Mouse (Mus musculus) MEL-GATA-1-ER (cell line): ENCODE data around the gene Ripply3.
A peak's percentile ranks its signal among the peaks of the same experiment; 100 is the strongest.

Experiments used
- DNase-seq: peaks from one replicate; pipeline ENCODE4 v3.0.0-alpha.2; 2012; ENCODE audit warnings: low read depth; ENCODE audit errors: extremely low read depth

Gene Ripply3

DNA sequence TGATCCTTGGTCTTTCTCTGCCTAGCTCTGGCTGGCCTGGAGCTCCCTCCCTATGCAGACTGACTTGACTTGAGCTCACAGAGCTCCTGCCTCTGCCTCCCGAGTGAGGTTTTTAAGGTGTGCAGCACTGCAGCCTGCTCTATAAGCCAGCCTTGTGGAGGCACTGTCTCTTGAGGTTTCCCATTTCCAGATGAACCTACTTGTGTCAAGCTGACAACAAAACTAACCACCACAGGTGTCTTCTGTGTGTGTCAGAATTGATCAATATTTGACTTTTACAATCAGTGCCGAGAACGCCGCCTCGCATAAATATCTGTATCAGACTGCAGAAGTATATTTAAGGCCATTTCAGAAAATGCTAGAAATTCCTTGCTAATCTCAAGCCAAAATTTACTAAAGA is 13.6 kb upstream of the Ripply3 start:
- no peak for DNase-seq

DNA sequence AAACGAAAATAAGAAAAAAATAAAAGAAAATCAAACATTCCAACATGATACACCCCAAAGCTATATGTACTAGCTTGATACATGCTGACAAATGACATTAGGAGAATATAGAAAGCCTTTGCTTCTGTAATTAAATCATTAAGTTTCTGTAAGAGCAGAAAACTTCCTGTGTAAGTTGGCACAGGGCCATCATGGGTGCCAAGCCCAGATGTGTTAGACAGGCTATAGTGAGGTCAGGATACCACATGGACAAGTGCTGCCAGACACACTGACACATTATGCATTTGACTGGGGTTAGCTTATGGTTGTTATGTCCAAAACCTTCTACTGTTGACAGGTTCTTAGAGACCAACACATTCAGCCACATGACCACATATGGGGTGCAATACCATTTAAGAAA is 13.0 kb upstream of the Ripply3 start:
- no peak for DNase-seq

DNA sequence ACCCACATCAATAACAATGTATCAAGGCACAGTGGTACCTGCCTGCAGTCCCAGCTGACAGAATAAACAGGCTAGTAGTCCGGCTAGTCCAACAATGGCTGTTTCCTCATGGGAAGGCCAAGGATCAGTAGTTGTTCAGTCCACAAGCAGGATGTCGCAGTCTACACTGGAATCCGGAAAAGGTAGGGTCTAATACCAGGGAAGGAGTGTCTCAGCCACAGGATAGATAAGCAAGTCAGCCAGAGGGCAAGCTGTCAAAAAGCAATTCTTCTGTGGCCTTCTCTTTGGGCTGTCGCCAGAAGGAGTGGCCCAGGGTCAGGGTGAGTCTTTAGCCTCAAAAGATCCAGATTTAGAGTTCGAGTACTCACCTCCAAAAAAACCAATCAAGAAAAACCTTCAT is 10.5 kb upstream of the Ripply3 start:
- no peak for DNase-seq

DNA sequence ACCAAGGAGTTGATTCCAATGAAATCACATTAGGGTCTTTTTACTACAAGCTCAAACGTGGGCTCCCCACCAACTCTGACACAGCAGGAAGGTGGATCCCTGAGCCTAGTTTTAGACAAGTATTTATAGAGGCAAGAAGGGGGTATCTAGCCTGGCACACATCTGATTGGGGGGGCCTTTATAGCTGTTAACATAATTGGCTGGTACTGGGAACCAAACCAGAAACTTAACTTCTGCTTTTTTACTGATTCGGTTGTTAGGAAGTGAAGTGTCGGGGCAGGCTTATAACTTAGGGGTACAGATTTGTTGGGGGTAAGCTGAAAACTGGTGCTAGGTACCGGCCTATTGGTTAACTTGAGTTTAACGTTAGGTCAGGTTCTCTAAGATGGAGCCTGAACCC is 8.0 kb upstream of the Ripply3 start:
- DNase-seq, result no peak

DNA sequence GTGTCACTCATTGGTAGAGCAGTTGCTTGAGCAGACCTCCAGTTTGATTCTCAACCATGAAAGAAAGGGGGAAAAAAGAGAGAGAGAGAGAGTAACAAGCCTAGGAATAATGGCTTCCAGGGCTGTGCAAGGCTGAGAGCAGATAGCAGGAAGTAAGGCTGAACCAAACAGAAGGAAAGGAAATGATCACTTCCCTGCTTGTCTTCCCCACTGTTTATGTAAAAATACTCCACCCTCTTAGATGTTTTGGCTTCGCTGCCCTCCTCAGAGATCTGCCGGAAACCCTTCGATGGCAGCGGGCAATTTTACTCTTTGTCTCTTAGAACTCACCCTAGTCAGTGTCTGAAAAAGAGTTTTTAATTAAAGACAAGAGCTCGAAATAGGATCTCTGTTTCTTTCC is 4.5 kb upstream of the Ripply3 start:
- DNase-seq, result no peak

DNA sequence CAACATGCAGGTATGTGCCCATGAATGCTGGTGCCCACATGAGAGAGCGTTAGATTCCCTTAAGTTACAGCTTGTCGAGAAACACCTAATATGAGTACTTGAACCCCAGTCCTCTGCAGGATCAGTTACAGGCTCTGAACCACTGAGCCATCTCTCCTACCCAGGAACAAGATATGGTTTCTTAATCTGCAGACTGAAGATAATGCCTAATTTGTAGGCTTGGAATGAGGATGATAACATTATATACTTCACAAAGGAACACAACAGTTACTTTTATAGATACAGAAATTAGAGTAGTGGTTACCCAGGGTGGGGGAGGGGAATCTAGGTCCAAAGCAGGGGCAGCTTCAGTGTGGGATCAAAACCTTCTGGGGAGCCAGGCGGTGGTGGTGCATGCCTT is 2.2 kb upstream of the Ripply3 start:
- DNase-seq, result no peak

DNA sequence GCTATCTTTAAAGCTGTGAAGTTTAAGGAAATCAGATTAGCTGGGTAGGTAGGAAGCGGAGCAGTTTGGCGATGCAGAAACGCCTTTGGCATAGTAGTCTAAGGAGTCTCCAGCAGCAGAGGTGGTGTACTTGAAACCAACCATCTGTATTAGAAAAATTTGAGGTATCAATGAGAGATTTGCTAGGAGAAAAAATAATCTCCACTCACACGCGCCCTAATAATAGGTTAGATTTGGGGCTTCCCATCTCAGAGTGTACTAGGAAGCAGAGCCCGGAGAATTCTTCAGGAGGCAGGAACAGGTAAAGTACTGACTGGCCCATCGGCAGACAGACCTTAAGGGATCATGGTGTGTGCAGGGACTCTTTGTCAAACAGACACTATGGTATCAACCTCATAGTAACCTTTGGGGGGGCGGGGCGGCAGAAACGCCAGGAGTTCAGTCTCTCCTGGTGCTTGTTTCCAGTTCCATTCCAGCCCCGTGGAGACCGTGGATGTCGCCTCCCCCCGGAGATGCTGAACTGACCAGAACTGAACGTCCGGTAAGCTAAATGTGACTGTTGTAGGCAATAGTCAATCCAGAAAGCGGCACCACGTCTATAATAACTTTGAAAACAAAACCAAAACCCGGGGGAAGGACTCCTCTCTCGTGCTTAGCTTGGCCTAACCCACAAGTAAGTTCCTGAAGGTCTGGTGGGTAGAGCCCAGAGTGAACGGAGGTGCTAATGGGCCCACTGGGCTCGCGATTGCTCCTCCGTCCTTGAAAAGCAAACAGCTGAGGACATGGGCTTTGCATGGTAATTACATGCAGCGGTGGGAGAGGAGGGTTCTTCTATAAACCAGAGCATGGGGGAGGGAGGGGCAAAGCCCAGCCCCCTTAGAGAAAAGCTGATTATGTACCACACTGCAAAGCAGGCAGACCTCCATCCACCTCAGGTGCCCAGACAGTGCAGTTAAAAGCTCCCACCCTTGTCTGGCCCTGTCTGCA is 954 bp downstream of the Ripply3 start:
- DNase-seq, result no peak

DNA sequence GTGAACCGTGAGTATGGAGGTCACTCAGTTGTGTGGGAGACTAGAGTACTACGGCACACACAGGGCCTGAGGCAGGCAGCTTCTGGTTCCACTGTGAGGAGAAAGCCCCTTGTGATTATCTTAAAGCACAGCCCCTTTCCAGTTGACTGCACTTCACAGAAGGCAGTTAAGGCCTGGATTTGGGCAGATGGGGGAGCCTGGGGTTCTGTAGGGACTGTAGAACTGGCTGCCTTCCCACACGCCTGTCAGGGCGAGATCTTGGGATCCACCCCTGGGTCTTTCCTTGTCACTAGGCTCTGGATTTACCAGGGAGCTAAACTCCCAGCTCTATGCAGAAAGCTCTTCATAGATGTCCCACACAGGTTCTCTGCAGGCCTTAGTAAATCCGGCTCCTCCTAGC is 2.2 kb downstream of the Ripply3 start:
- DNase-seq, result no peak

DNA sequence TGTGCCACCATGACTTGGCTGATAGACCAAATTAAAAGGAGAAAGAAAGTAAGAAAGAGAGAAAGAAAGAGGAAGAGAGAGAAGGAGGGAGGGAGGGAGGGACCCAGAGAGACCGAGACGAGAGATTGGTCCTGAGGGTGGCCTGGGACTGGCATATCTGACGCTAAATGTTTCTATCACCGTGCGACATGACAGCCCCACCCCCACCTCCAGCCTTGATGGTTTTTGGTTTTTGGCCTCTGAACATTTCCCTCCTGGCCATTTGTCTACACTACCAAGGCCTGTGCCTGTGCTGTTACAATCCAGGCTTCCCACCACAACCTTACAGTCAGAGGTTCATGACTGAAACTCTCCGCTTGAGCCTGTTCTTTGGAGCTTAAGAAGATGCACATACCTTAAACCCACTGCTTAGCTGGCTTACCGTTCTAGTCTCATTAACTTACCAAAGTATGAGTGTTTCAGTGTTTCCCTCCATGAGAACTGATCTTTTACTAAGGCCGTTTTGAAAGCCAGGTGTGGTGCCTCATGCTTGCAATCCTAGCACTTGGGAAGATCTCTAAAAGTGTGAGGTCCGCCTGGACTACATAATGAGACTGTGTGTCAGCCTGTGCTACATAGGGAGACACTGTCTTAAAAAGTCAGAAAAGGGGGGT is 3.1 kb downstream of the Ripply3 start:
- DNase-seq, result no peak

DNA sequence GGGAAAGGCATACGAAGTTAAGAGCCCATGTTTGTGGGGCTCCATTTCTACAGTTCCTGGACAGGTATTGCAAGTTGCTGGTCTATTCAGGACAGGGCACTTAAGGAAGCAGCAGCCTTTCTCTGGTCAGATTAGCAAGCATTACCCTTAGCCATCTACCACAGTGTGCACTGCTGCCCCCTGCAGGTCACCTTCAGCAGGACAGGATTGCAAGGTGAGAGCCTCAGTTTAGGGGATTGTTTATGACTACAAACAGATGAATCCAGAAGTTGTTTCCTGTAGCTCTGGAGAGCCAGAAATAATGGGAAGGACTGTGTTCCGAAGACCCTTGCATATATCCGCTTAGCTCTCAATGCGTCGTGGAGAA is 3.6 kb downstream of the Ripply3 start:
- peak; percentile 63 for DNase-seq

DNA sequence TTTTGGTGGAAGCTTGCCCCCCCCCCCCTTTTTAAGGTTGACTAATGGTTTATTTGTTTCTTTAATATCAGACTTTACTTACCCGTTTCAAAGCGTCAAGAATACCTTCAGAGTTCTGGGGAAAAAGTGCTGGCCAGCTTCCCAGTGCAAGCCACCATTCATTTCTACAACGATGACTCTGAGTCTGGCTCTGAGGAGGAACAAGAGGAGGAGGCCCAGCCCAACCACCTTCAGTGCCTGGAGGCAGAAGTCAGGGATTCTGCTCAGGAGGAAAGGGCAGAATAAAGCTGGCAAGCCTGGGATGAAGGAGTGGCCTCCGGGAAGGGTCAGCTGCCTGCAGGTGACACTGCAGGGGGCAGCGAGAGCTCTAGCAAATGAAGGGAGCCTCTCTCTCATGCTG is 7.4 kb downstream of the Ripply3 start:
- DNase-seq, result no peak

DNA sequence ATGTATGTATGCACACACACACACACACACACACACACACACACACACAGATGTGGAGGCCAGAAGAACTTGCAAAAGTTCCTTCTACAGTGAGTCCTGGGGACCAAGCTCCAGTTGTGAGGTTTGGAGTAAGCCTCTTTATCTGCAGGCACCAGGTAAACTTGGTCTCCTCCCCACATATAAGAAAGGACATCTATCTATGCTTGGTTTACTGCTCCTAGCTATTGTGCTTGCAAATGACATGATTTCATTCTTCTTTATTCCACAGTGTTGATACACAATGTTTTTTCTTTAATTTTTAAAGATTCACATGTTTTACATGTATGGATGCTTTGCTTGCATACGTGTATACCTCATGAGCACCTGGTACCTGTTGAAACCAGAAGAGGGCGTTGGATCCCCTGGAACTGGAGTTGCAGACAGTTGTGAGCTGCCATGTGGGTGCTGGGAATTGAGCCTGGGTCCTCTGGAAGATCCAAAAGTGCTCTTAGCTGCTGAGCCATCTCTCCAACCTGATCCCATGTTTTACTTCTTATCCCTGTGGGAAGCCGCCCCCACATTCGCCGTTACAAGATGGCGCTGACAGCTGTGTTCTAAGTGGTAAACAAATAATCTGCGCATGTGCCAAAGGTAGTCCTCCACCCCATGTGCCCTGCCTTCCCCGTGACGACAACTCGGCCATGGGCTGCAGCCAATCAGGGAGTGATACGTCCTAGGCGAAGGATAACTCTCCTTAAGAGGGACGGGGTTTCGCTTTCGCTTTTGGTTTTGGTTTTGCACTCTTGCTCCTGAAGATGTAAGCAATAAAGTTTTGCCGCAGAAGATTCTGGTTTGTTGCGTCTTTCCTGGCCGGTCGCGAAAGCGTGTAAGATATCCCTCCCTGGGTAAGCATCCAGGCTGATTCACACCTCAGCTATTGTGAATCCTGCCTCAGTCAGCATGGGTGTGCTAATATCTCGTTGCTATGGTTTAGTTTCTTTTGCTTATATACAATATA is 11.2 kb downstream of the Ripply3 start:
- peak; percentile 82 for DNase-seq

DNA sequence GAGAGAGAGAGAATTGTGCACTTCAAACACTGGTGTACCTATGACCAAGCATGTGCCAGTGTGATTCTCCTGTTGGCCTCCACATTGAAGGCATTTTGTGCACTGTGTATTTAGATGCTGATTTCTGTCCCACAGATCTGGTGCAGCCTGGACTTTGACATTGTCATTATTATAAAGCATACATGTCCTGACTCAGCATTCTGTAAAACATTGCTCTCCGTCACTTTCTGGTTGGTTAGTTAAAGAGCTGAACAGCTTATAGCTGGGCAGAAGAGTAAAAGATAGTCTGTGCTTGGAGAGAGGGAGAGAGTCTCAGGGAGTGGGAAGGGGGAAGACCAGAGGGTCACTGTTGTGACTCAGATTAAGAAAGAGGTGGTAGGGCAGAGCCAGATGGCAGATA is 17.5 kb downstream of the Ripply3 start:
- no peak for DNase-seq

DNA sequence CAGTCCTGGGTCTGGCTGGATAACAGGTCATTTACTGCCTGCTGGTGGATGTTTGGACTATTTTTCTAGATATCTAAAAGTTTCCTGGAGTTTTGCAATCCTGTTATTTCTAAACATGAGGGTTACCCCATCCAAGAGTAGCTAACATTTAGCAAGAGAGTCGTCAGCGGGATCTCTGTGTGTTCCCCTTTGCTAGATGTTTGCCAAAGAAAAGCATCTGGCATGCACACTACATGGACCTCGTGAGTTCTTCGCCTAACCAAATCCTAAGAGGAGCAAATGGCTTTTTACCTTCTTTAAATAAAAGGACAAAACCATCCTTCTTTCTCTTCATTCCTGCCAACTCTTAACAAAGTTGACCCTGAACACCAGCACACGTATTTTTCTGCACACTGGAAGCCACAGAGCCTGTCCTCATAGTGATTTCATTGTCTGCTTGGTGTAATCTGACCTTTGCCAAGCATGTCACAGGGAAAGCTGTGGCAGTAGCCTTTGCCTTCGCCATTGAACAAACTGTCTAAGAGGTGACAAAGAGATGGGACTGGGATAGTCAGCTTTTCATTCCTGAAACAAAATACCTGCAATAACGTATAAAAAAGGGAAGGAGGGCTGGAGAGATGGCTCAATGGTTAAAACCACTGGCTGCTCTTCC is 19.0 kb downstream of the Ripply3 start:
- DNase-seq, result no peak

DNA sequence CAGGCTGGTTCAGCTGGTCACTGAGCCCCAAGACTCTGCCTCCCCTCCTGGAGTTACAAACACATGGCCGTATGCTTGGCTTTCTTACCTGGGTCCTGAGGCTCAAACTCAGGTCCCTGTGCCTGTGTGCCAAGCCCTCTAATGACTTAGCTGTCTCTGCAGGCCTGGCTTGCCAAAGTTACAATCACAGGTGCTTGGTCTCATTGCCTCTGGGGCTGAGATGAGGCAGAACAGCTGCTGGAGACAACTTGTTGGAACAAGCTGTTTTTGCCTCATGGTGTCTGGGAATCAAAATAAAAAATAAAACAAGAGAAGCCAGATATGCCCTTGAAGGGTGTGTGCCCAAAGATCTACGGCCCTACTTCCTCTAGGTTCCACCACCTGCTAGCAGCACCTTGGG is 20.6 kb downstream of the Ripply3 start:
- DNase-seq, result no peak

DNA sequence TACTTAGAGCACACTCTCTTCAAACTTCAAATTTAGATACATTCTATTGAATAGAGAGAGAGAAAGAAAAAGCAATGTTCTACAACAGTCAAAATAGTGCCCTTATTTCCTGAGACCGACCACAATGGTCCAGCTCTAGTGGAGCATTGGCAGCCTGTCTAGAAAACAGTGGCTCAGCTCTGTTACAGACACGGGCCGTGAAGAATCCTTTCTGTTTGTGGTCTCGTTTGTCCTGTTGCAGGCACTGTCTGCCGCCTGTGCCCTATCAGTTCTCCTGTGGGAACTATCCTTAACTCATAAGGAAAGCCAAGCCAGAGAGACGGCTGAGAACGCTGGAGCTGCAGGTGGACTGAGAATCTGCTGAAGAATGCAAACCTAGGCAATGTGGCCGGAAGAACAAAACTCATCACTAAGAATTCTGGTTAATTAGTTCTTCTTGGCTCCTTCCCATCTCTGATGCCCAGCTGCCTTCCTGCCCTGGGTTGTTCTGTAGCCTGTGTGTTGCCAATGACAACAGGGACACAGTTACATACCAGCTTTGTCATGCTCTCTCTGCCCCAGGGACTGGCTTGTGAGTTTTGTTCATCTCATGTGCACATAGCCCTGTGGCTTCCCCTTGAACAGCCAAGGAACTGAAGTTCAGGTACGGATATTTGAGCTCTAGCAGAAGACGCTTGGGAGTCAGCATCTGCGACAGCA is 21.5 kb downstream of the Ripply3 start:
- no peak for DNase-seq

DNA sequence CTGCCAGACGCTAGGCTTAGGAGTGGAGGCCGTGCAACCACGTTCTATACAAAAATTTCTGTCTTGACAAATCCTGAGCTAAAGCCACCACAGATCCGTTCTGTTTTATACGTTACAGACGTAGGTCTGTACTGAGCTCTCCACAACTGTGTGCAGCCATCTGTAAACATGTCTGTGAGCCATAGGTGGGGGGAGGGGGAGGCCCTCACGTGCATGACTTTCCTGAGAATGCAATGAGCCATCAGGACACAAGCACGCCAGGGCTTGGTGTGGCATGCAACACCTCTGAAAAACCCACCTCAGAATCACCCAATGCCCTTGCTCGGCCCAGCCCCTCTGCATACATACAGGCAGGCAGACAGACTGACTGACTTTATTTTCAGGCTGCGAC is 22.1 kb downstream of the Ripply3 start:
- DNase-seq, result no peak

DNA sequence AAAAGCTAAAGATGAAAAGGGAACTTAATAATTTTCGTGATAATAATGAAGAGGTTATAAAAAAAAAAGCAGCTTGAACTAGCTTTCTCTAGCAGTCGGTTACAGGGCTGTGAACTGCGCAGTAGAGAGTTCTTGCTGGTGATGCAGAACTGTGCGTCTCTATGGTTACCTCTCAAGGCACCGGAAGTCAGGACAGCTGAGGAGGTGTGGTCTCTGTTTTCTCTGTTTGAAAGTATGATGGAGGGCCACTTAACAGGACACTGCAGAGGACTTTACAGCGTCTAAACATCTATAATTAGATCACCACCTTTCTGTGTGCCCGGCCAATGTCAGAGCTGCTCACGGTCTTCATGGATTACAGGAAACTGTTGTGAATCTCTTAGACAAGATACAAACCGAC is 26.2 kb downstream of the Ripply3 start:
- no peak for DNase-seq

DNA sequence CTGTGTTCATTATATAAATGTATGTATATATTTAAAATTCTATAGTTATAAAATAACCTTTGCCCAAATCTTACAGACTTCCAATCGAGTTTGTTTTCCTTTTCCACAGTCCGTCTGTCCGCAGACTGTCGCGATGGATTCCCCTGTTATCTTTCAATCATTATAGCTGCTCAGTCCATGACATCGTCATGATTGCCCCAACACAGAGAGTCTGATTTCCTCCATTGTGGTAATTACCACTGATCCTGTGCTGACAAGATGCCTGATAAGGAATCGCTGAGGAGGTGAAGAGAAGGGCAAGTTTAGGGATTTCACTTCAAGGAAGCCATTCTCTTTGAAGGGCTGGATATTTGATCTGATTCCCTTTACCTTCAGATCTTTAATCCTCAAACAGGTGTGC is 27.8 kb downstream of the Ripply3 start:
- no peak for DNase-seq

DNA sequence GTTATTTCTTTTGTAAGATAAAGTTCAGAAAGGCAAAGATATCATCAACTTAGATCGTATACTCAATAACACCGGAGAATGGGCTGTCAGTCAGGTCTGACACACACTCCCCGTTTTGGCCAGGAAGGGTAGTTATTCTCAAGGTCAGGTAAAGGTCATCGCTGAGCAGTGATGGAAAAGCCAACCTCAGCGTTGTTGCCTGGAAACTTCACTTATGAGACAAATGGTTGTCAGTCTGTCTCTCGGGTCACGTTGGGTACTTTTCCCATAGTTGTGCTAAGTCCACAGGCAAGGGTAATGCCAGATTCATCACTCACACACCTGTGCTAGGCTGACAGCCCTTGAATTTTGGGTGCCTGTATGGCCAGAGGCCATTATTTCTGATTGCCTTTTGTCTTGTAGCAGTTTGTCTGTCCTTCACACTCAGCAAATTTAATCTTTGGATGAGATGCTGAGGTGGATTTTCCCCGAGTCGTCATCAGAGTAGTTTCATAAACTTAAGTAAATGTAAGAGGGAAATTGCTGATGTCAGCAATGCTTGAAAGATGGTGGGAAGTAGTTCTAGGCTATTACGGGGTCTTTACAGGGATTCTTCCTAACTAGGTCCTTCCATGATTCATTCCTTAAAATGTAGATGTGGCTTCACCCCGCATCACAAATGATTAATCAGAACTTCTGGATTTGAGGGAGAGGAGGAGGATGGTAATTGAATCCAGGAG is 28.7 kb downstream of the Ripply3 start:
- DNase-seq, result no peak
